Mouse (Mus musculus): ENCODE data around the gene Tnpo2. TPM values are rescaled to one million over a fixed set of nuclear protein-coding genes. Genes with fewer than 3 reads are reported as not detected.

Gene Tnpo2
- 57.9 and 64.1 TPM in 2 replicates for polyA plus RNA-seq (2015; fragmentation: Nextera tagmentation; extraction: Ambion mirVana)

DNA sequence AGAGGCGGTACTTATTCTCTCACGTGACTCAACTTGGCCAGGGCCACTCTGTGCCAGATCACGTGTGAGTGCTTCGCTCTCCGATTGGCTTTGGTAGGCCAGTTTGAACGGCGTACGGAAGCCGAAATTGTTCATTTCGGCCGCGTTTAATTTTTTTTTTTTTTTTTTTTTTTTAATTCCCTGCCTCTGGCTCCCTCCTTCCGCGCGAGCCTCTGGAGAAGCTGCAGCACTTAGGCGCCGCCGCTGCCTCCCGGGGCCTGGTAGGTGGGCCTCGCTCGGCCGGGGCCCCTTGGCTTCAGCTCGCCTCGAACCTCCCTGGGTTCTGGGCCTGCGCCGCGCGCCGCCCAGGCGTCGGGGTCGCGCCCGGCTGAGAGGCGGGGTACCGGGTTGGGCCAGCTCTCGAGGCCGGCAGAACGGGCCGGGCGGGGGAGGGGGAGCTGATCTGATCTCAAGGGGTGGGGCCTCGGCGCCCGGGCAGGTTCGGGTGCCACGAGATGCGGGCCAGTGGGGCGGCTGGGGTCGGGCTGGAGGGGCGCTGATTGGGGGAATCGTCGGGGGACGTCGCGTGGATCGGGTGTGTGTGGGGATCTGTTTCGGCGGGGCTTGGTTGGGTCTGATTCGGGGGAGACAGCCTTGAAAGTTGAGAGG is at the start of gene Tnpo2:
TSS of gene Tnpo2 (plus strand) at position 198 of the 648 bp plus-strand sequence.
- Histone ChIP-seq H3K4me3 (peak within 1 kb of the TSS; percentile 88), H3K9ac (replicated peaks) (peak within 1 kb of the TSS; percentile 87), H3K4me2 (replicated peaks) (peak within 1 kb of the TSS; percentile 93), H3K4me1 (peaks cover 30% of the 10 kb centered on the region), H3K27me3 (no peaks in the 10 kb centered on the region), H3K9me3 (no peaks in the 10 kb centered on the region), H3K27ac (replicated peaks) (peak within 1 kb of the TSS; percentile 99), H3K36me3 (peaks cover 32% of the 10 kb centered on the region)
- ATAC-seq (replicated peaks), result peak; percentile 90
- WGBS, result under 1% methylated on average over 55 of the region's 59 CpGs

DNA sequence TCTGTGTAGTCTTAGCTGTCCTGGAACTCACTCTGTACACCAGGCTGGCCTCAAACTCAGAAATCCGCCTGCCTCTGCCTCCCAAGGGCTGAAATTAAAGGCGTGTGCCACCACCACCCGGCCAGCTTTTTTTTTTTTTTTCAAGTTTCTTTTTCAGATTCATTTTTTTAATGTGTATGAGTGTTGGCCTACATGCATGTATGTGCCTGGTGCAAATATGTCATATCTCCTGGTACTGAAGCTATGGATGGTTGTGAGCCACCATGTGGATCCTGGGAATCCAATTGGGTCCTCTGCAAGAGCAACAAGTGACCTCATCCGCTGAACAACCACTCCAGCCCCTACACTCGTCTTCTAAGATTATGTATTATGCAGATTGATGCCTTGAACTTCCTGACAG is 49.3 kb upstream of the Tnpo2 start:
- H3K4me3 ChIP-seq, result no peak overlapping the region
- no peaks in the 10 kb centered on the region for H3K36me3 ChIP-seq
- no peak overlapping the region for H3K9ac ChIP-seq (replicated peaks)
- 85% methylated on average over 5 of the region's 5 CpGs for WGBS
- ATAC-seq (replicated peaks), result no peak
- no peaks in the 10 kb centered on the region for H3K9me3 ChIP-seq
- no peak overlapping the region for H3K27ac ChIP-seq (replicated peaks)
- H3K4me1 ChIP-seq, result peaks cover 34% of the 10 kb centered on the region
- no peak overlapping the region for H3K4me2 ChIP-seq (replicated peaks)
- peaks cover 12% of the 10 kb centered on the region; the same call in 1 of the 2 replicates for H3K27me3 ChIP-seq

DNA sequence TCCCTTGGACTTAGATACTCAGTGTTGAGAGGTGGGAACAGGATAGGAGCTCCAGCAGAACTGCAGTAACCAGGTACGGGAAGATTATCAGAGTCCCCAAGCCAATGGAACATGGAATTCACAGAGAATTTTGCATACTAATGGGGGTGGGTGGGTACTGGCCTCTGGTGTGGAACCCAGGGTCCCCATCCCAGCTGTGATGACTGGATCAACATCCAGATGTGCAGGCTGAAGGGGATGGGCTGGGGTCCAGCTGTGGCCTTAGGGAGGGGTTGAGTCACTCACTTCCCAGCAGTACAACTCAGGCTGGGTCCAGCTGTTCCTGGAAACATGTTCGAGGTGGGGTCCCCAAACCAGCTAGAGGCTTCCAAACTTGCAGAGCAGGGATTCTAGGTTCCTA is 48.8 kb upstream of the Tnpo2 start:
- Histone ChIP-seq H3K4me2 (replicated peaks) (no peak overlapping the region), H3K9me3 (no peaks in the 10 kb centered on the region), H3K4me1 (peaks cover 34% of the 10 kb centered on the region), H3K4me3 (no peak overlapping the region), H3K36me3 (no peaks in the 10 kb centered on the region), H3K9ac (replicated peaks) (no peak overlapping the region), H3K27ac (replicated peaks) (no peak overlapping the region), H3K27me3 (peaks cover 12% of the 10 kb centered on the region; the same call in 1 of the 2 replicates)
- no peak for ATAC-seq (replicated peaks)
- WGBS, result 67% methylated on average over 2 of the region's 2 CpGs

DNA sequence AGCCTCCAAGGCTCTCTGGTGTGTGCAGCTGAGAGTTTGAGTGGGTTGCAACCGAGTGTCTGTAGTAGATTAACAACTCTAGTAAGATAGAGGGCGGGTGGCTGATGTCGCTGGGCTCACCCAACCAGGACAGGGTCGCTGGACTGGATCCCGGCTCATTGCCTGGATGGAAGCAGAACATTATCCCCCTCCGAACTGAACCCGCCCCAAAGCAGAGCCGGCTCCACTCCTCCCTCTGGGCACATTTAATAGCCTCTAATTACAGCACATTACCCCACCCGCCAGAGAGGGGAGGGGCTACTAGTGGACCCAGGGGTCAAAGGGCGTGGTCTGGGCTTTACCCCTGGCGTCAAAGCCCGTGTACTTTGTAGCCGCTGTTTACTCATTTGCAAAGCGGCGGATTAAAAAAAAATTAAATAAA is 47.4 kb upstream of the Tnpo2 start:
- Histone ChIP-seq H3K27me3 (peaks cover 12% of the 10 kb centered on the region; the same call in 1 of the 2 replicates), H3K36me3 (no peaks in the 10 kb centered on the region), H3K4me1 (peaks cover 34% of the 10 kb centered on the region), H3K9ac (replicated peaks) (0 out of 2 replicates have a peak overlapping the region, but pooled peaks have one; percentile 67), H3K27ac (replicated peaks) (no peak overlapping the region), H3K4me2 (replicated peaks) (peak overlapping the region; percentile 92), H3K9me3 (no peaks in the 10 kb centered on the region), H3K4me3 (peak overlapping the region; percentile 61; the same call in 1 of the 2 replicates)
- 13% methylated on average over 15 of the region's 15 CpGs for WGBS
- no peak for ATAC-seq (replicated peaks)

DNA sequence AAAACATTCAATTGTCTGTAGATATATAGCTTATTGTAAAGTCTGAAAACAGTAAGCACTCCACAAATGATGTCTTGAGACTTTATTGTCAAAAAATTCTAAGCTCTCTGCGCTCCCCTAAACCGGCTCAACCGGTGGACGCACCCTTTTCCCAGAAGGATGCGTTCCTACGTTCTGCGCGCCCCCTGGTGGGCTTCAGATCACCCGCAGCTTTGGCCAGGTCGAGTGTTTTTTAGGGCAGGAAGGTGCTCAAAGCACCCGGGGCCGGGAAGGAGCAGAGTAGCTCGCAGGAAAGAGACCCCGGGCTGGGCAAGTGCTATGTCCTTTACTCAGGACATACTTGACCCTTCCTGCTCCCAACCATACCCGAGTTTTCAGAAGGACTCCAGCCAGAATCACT is 46.9 kb upstream of the Tnpo2 start:
- Histone ChIP-seq H3K4me3 (peak overlapping the region; percentile 61), H3K4me1 (peaks cover 30% of the 10 kb centered on the region), H3K4me2 (replicated peaks) (peak overlapping the region; percentile 92), H3K36me3 (no peaks in the 10 kb centered on the region), H3K27me3 (peaks cover 12% of the 10 kb centered on the region; the same call in 1 of the 2 replicates), H3K9me3 (no peaks in the 10 kb centered on the region), H3K27ac (replicated peaks) (peak overlapping the region; percentile 90), H3K9ac (replicated peaks) (peak overlapping the region; percentile 67)
- WGBS, result 0% methylated on average over 15 of the region's 15 CpGs
- ATAC-seq (replicated peaks), result peak; percentile 58

DNA sequence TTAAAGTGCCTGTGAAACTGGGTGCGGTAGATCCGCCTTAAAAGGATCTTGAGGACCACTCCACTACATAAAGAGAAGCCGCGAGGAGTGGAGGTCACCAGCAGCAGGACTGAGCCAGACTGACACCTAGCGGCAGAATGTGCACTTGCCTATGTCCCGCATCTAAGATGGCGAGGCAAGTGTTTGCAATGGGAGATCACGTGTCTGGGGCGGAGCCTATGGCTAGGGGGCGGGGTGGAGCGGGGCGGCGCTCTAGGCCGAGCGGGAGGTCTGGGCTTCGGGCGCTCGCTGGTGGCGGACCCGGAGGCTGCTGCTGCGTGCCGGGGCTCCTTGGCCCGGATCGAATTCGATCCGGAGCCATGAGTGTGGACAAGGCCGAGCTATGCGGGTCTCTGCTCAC is 46.4 kb upstream of the Tnpo2 start, which contains the start of gene Hook2:
TSS of gene Hook2 (plus strand) at position 255 of the 400 bp plus-strand sequence.
- peak; percentile 92 for ATAC-seq (replicated peaks)
- H3K27me3 ChIP-seq, result peaks cover 12% of the 10 kb centered on the region; the same call in 1 of the 2 replicates
- under 1% methylated on average over 28 of the region's 28 CpGs for WGBS
- 0 out of 2 replicates have a peak, but pooled peaks cover 3% of the 10 kb centered on the region for H3K36me3 ChIP-seq
- H3K27ac ChIP-seq (replicated peaks), result peak within 1 kb of the TSS; percentile 90
- H3K4me2 ChIP-seq (replicated peaks), result peak within 1 kb of the TSS; percentile 92
- H3K4me3 ChIP-seq, result peak within 1 kb of the TSS; percentile 61
- H3K9ac ChIP-seq (replicated peaks), result peak within 1 kb of the TSS; percentile 67
- no peaks in the 10 kb centered on the region for H3K9me3 ChIP-seq
- peaks cover 25% of the 10 kb centered on the region for H3K4me1 ChIP-seq

DNA sequence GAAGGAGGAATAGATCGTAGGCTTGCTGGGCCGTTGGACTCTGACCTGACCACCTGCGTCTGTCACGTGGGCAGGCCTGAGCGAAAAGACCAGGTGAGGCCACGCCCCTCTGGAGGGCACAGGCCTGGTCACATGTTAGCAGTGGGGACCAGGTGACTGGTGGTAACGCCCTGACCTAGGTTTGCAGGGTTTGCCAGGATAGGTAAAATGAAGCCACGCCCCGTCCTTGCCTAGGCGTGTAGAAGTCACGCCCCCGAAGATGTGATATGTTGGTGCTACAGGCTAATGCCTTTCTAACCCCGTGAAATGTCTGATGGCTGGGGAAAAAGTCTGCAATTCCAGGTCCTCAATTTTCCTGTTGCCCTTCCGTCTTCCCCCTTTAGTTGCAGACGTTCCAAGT is 45.9 kb upstream of the Tnpo2 start:
- under 1% methylated on average over 15 of the region's 15 CpGs for WGBS
- Histone ChIP-seq H3K9me3 (no peaks in the 10 kb centered on the region), H3K4me3 (peak overlapping the region; percentile 61), H3K27ac (replicated peaks) (peak overlapping the region; percentile 56), H3K36me3 (0 out of 2 replicates have a peak, but pooled peaks cover 3% of the 10 kb centered on the region), H3K4me2 (replicated peaks) (peak overlapping the region; percentile 92), H3K4me1 (peaks cover 20% of the 10 kb centered on the region), H3K9ac (replicated peaks) (peak overlapping the region; percentile 67), H3K27me3 (peaks cover 12% of the 10 kb centered on the region; the same call in 1 of the 2 replicates)
- ATAC-seq (replicated peaks), result peak; percentile 19; the same call in 1 of the 2 replicates

DNA sequence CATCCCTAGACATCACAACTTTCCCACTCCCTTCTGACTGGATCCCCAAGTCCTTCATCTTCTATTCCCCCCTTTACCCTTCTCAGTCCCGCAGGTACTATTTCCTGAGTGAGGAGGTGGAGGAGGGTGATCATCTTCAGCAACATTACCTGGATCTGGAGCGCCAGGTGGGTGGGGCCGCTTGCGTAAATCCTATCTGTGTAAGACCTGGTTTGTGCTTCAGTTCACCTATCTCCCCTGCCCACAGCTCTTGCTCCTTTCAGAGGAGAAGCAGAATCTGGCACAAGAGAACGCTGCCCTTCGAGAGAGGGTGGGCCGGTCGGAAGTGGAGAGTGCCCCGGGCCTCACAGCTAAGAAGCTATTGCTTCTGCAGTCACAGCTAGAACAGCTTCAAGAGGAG is 42.3 kb upstream of the Tnpo2 start:
- no peaks in the 10 kb centered on the region for H3K9me3 ChIP-seq
- H3K36me3 ChIP-seq, result 0 out of 2 replicates have a peak, but pooled peaks cover 3% of the 10 kb centered on the region
- WGBS, result 92% methylated on average over 9 of the region's 9 CpGs
- H3K27me3 ChIP-seq, result no peaks in the 10 kb centered on the region
- ATAC-seq (replicated peaks), result no peak
- H3K9ac ChIP-seq (replicated peaks), result no peak overlapping the region
- peaks cover 22% of the 10 kb centered on the region for H3K4me1 ChIP-seq
- no peak overlapping the region for H3K4me2 ChIP-seq (replicated peaks)
- no peak overlapping the region for H3K27ac ChIP-seq (replicated peaks)
- no peak overlapping the region for H3K4me3 ChIP-seq

DNA sequence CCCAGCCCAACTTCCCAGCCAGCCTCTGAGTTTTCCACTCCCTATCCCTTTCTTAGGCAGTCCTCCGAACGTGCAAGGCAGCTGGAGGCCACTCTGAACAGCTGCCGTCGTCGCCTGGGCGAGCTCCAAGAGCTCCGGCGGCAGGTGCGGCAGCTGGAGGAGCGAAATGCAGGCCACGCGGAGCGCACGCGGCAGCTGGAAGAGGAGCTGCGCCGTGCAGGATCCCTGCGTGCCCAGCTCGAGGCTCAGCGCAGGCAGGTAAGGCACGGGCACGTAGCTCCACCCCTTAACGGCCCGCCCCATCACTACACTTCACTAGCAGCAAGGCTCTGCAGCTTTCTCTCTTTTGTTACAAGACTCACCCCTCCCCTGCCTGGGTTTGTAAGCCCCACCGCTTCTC is 41.0 kb upstream of the Tnpo2 start:
- Histone ChIP-seq H3K27ac (replicated peaks) (no peak overlapping the region), H3K9me3 (no peaks in the 10 kb centered on the region), H3K36me3 (0 out of 2 replicates have a peak, but pooled peaks cover 3% of the 10 kb centered on the region), H3K4me2 (replicated peaks) (no peak overlapping the region), H3K4me1 (peaks cover 17% of the 10 kb centered on the region), H3K27me3 (no peaks in the 10 kb centered on the region), H3K4me3 (no peak overlapping the region), H3K9ac (replicated peaks) (no peak overlapping the region)
- 21% methylated on average over 25 of the region's 25 CpGs for WGBS
- no peak for ATAC-seq (replicated peaks)

DNA sequence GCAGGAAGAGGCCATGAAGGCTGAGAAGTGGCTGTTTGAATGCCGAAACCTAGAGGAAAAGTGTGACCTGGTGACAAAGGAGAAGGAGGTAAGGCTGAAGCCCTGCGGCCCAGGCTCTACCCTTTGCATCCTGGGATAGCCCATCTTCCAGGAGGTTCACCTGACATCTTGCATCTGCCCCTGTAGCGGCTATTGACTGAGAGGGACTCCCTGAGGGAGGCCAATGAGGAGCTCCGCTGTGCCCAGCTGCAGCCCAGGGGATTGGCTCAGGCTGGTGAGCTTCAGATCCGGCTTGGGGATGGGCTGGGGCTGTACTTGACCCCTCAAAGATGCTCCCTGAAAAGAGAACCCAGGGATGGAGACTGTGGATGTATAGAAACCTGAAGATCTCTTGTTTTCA is 39.7 kb upstream of the Tnpo2 start:
- H3K36me3 ChIP-seq, result 0 out of 2 replicates have a peak, but pooled peaks cover 3% of the 10 kb centered on the region
- ATAC-seq (replicated peaks), result no peak
- H3K9ac ChIP-seq (replicated peaks), result no peak overlapping the region
- no peak overlapping the region for H3K4me3 ChIP-seq
- H3K27ac ChIP-seq (replicated peaks), result no peak overlapping the region
- H3K4me2 ChIP-seq (replicated peaks), result no peak overlapping the region
- H3K9me3 ChIP-seq, result no peaks in the 10 kb centered on the region
- 71% methylated on average over 5 of the region's 5 CpGs for WGBS
- no peaks in the 10 kb centered on the region for H3K27me3 ChIP-seq
- peaks cover 8% of the 10 kb centered on the region for H3K4me1 ChIP-seq

DNA sequence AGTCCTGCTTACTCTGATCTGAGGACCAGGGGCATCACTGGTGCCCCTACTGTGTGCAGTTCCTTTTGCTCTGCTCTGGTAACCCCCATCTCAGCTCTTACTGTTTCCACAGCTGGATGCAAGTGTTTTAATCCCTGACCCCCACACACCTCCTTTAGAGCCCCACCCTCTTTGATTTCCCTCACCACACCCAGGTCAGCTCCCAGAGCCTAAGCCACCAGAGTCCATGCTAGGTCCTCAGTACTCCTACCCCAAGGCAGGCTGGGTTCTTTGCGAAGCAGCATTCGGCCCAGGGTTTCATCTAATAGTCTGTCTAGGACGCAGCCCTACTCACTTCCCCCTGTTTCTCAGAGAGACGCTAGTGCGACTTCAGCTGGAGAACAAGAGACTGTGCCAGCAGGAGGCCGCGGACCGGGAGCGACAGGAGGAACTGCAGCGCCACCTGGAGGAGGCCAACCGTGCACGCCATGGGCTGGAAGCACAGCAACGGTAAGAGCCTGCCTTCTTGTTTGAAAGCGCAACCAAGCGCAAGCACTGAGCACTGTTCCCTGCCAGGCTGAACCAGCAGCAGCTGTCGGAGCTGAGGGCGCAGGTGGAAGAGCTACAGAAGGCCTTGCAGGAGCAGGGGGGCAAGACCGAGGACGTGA is 38.9 kb upstream of the Tnpo2 start:
- Histone ChIP-seq H3K4me3 (peak overlapping the region; percentile 12; the same call in 1 of the 2 replicates), H3K9ac (replicated peaks) (peak overlapping the region; percentile 30; the same call in 1 of the 2 replicates)
- 2% methylated on average over 19 of the region's 19 CpGs for WGBS

DNA sequence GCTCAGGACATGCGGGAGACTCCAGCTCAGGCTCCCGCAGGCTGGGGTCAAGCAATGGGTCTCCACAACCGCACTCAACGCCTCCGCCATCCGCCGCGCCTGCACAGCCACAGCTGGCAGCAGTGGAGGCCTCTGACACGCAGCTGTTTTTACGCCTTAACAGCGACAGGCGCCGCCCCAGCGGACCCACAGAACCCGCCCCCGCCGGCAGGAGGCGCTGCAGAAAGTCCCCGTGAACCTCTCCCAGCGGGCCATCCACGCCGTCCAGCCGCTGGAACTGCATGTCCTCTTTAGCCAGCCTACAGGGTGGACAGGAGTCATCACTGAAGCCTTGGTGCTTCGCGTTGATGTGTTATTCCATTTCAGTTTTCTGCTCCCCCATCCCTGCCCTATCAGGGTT is 29.0 kb upstream of the Tnpo2 start:
- no peak overlapping the region for H3K27ac ChIP-seq (replicated peaks)
- H3K4me2 ChIP-seq (replicated peaks), result no peak overlapping the region
- H3K4me1 ChIP-seq, result no peaks in the 10 kb centered on the region
- no peak for ATAC-seq (replicated peaks)
- no peaks in the 10 kb centered on the region for H3K9me3 ChIP-seq
- no peak overlapping the region for H3K9ac ChIP-seq (replicated peaks)
- 17% methylated on average over 25 of the region's 25 CpGs for WGBS
- no peak overlapping the region for H3K4me3 ChIP-seq
- peaks cover under 1% of the 10 kb centered on the region; the same call in 1 of the 2 replicates for H3K36me3 ChIP-seq
- peaks cover 27% of the 10 kb centered on the region for H3K27me3 ChIP-seq

More for the DNA sequence above, 38.9 kb upstream of the Tnpo2 start:
- Histone ChIP-seq H3K4me2 (replicated peaks) (peak overlapping the region; percentile 30), H3K27ac (replicated peaks) (peak overlapping the region; percentile 43; the same call in 1 of the 2 replicates), H3K9me3 (no peaks in the 10 kb centered on the region), H3K27me3 (no peaks in the 10 kb centered on the region), H3K4me1 (peaks cover 8% of the 10 kb centered on the region), H3K36me3 (peaks cover 6% of the 10 kb centered on the region; the same call in 1 of the 2 replicates)
- ATAC-seq (replicated peaks), result peak; percentile 77

Measured in forebrain, embryonic 15.5 days (tissue).